Mouse (Mus musculus): ENCODE results near the gene Olfr715. TPM values are rescaled to one million over a fixed set of nuclear protein-coding genes. Genes with fewer than 3 reads are reported as not detected.
"Not testable (repeated sequence)": the region's sequence is repeated elsewhere in the genome, so short reads cannot be mapped to it uniquely, and the experiment has no call there.

Olfr715 gene
- not detected in 2 replicates for polyA plus RNA-seq (2012; rRNA removed)

DNA sequence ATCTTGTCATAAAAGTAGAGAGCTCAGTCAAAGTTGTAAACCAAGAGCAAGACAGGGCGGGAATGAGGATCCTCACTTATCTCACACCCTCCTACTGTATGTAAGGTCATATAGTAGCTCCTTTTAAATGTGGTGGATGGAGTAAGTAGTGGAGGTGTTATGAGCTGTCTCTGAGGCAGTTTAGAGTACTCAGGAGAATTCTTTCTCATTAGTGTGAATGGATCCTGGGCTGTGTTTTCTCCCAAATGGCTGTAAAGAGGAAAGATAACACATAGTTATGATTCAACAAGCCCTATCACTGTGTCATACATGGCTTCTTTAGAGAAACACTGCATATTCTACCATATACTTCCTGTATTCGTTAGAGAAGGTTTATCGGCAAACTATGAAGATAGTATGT is at the start of gene Olfr715:
Gene Olfr715 (minus strand): TSS at position 101 of the 400 bp plus-strand sequence.
- not testable (repeated sequence) for H3K4me3 ChIP-seq (ENCODE audit: extremely low read depth, insufficient read depth, insufficient read length); H3K27me3 ChIP-seq (ENCODE audit: control insufficient read depth, insufficient read depth, low read length); H3K4me1 ChIP-seq (ENCODE audit: control insufficient read depth, insufficient read depth, insufficient read length); H3K36me3 ChIP-seq (ENCODE audit: control insufficient read depth, insufficient read depth, low read length); DNase-seq (ENCODE audit: low read depth in 1 of 2, low spot score in 2 of 2); H3K27ac ChIP-seq (ENCODE audit: insufficient read depth, low read length)
- 86% methylated on average over 3 of the region's 3 CpGs for WGBS

DNA sequence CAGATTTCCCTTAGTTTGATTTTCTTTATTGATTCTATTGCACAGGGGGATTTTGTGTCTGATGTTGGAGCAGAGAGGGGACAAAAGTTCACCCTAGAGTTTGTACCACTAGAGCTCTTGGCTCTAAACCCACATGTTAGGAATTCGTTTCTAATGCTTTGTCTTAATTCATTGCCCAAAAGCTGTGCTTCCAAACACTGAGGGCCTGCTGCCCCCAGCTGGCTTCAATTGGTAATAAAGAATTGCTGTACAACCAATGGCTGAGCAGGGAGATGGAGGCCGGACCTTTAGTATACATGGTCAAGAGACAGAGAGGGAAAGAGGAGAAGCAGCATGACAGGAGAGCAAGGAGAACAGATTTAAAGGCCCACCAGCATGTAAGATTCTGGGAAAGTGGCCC is 49.5 kb upstream of the Olfr715 start:
- Histone ChIP-seq H3K36me3 (ENCODE audit: control insufficient read depth, insufficient read depth, low read length) (no peaks in the 10 kb centered on the region), H3K27ac (ENCODE audit: insufficient read depth, low read length) (no peak overlapping the region), H3K4me3 (ENCODE audit: extremely low read depth, insufficient read depth, insufficient read length) (no peak overlapping the region), H3K4me1 (ENCODE audit: control insufficient read depth, insufficient read depth, insufficient read length) (no peaks in the 10 kb centered on the region), H3K27me3 (ENCODE audit: control insufficient read depth, insufficient read depth, low read length) (no peaks in the 10 kb centered on the region)
- WGBS, result 36% methylated on average over 2 of the region's 2 CpGs
- DNase-seq (ENCODE audit: low read depth in 1 of 2, low spot score in 2 of 2), result no peak
- no peak for TF ChIP-seq CTCF (IDR thresholded peaks at IDR 0.05; ENCODE audit: extremely low read depth, insufficient read depth, insufficient read length, insufficient replicate concordance)
- TF ChIP-seq POLR2A (IDR thresholded peaks at IDR 0.05; ENCODE audit: low read depth, low read length), result no peak

DNA sequence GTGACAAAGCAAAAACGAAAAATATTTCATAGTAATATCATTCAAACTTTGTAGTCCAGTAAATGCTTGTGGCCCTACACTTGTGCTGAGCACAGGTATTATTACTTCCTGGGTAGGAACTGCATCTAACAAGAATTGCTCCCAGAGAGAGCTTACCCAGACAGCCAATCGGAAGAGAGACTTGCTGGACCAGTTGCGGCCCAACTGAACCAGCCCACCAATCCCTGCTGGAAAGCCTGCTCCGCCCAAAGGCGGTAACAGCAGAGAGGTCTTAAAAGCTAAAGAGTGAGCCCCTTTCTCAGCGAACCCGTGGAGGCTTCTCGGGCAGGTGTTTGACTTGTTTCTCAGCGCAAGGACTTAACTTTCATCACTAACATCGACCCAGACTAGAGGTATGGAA is 35.8 kb upstream of the Olfr715 start, which contains the start of gene Nlrp14:
Gene Nlrp14 (plus strand): TSS at position 301 of the 400 bp plus-strand sequence.
- no peak within 1 kb of the TSS for H3K27ac ChIP-seq (ENCODE audit: insufficient read depth, low read length)
- WGBS, result 82% methylated on average over 10 of the region's 10 CpGs
- no peak within 1 kb of the TSS for H3K4me3 ChIP-seq (ENCODE audit: extremely low read depth, insufficient read depth, insufficient read length)
- no peaks in the 10 kb centered on the region for H3K4me1 ChIP-seq (ENCODE audit: control insufficient read depth, insufficient read depth, insufficient read length)
- DNase-seq (ENCODE audit: low read depth in 1 of 2, low spot score in 2 of 2), result no peak
- no peak for TF ChIP-seq CTCF (IDR thresholded peaks at IDR 0.05; ENCODE audit: extremely low read depth, insufficient read depth, insufficient read length, insufficient replicate concordance)
- no peak for TF ChIP-seq POLR2A (IDR thresholded peaks at IDR 0.05; ENCODE audit: low read depth, low read length)
- H3K27me3 ChIP-seq (ENCODE audit: control insufficient read depth, insufficient read depth, low read length), result no peaks in the 10 kb centered on the region
- no peaks in the 10 kb centered on the region for H3K36me3 ChIP-seq (ENCODE audit: control insufficient read depth, insufficient read depth, low read length)

DNA sequence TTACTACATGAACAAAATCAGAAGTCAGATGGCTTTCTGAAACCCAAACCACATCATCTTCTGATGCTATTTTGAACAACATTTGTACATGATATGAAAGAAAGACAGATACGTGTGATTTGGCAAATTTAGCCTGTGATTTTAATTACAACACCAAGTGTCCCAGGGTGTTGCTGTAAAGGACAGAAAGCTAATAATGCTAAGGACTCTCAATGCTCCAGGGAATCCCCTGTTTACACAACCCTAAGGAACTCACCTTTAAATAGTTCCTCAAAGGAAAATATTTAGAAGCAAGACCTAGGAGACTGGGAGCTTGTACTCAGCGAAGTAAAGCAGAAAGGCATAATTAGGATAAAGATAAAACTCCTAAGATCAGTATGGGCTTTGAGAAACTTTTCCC is 7.1 kb upstream of the Olfr715 start, which contains the start of gene Olfr716:
Gene Olfr716 (plus strand): TSS at position 301 of the 400 bp plus-strand sequence.
- not testable (repeated sequence) for H3K27me3 ChIP-seq (ENCODE audit: control insufficient read depth, insufficient read depth, low read length); H3K36me3 ChIP-seq (ENCODE audit: control insufficient read depth, insufficient read depth, low read length); H3K4me1 ChIP-seq (ENCODE audit: control insufficient read depth, insufficient read depth, insufficient read length); DNase-seq (ENCODE audit: low read depth in 1 of 2, low spot score in 2 of 2); H3K27ac ChIP-seq (ENCODE audit: insufficient read depth, low read length); H3K4me3 ChIP-seq (ENCODE audit: extremely low read depth, insufficient read depth, insufficient read length)
- WGBS, result 77% methylated on average over 2 of the region's 2 CpGs

DNA sequence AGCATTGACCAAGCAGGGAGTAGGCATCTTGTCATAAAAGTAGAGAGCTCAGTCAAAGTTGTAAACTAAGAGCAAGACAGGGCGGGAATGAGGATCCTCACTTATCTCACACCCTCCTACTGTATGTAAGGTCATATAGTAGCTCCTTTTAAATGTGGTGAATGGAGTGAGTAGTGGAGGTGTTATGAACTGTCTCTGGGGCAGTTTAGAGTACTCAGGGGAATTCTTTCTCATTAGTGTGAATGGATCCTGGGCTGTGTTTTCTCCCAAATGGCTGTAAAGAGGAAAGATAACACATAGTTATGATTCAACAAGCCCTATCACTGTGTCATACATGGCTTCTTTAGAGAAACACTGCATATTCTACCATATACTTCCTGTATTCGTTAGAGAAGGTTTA is 20.6 kb downstream of the Olfr715 start, which contains the start of gene Olfr715b:
Gene Olfr715b (minus strand): TSS at position 101 of the 400 bp plus-strand sequence.
- H3K27me3 ChIP-seq (ENCODE audit: control insufficient read depth, insufficient read depth, low read length); H3K4me3 ChIP-seq (ENCODE audit: extremely low read depth, insufficient read depth, insufficient read length); H3K4me1 ChIP-seq (ENCODE audit: control insufficient read depth, insufficient read depth, insufficient read length); H3K27ac ChIP-seq (ENCODE audit: insufficient read depth, low read length); H3K36me3 ChIP-seq (ENCODE audit: control insufficient read depth, insufficient read depth, low read length); DNase-seq (ENCODE audit: low read depth in 1 of 2, low spot score in 2 of 2): not testable (repeated sequence)
- WGBS, result 83% methylated on average over 2 of the region's 2 CpGs

DNA sequence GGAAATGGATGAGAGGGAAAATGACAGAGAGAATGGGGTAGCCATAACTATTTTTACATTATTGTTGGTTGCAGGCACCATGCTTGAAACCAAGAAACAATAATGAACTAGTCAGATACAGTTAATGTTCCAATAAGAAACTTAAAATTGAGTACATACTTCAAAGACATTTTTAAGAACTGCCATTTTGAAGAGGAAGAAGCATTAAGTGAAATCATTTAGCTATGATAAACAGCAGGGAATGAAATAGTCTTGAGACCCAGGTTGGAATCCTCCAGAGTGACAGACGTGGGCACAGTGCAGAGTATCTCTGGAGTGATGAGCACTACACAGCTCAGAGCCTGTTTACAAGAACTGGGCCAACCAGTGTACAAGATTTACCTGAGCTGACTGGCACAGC is 38.0 kb downstream of the Olfr715 start, which contains the start of gene Olfr17:
Gene Olfr17 (plus strand): TSS at position 301 of the 400 bp plus-strand sequence.
- 53% methylated on average over 1 of the region's 1 CpGs for WGBS
- no peak for DNase-seq (ENCODE audit: low read depth in 1 of 2, low spot score in 2 of 2)
- Histone ChIP-seq H3K36me3 (ENCODE audit: control insufficient read depth, insufficient read depth, low read length) (no peaks in the 10 kb centered on the region), H3K27me3 (ENCODE audit: control insufficient read depth, insufficient read depth, low read length) (no peaks in the 10 kb centered on the region), H3K27ac (ENCODE audit: insufficient read depth, low read length) (no peak within 1 kb of the TSS), H3K4me3 (ENCODE audit: extremely low read depth, insufficient read depth, insufficient read length) (no peak within 1 kb of the TSS), H3K4me1 (ENCODE audit: control insufficient read depth, insufficient read depth, insufficient read length) (no peaks in the 10 kb centered on the region)
- TF ChIP-seq POLR2A (IDR thresholded peaks at IDR 0.05; ENCODE audit: low read depth, low read length) (no peak), CTCF (IDR thresholded peaks at IDR 0.05; ENCODE audit: extremely low read depth, insufficient read depth, insufficient read length, insufficient replicate concordance) (no peak)

Other genes starting within 250 kb of the Olfr715 start
- not detected in 2 replicates for gene Olfr706, start 242.9 kb downstream of the Olfr715 start, polyA plus RNA-seq (2012; rRNA removed)
- not detected in 2 replicates for gene Olfr707, start 229.8 kb downstream of the Olfr715 start, polyA plus RNA-seq (2012; rRNA removed)
- not detected in 2 replicates for gene Olfr1532-ps1, start 223.1 kb downstream of the Olfr715 start, polyA plus RNA-seq (2012; rRNA removed)
- not detected in 2 replicates for gene Olfr709-ps1, start 198.9 kb downstream of the Olfr715 start, polyA plus RNA-seq (2012; rRNA removed)
- gene Olfr710, start 182.8 kb downstream of the Olfr715 start, polyA plus RNA-seq (2012; rRNA removed), result not detected in 2 replicates
- not detected in 2 replicates for gene Olfr6, start 167.1 kb downstream of the Olfr715 start, polyA plus RNA-seq (2012; rRNA removed)
- gene Olfr711, start 155.6 kb downstream of the Olfr715 start, polyA plus RNA-seq (2012; rRNA removed), result not detected in 2 replicates
- not detected in 2 replicates for gene Olfr2, start 125.0 kb downstream of the Olfr715 start, polyA plus RNA-seq (2012; rRNA removed)
- gene Olfr713, start 99.9 kb downstream of the Olfr715 start, polyA plus RNA-seq (2012; rRNA removed), result not detected in 2 replicates
- gene Olfr714, start 60.1 kb downstream of the Olfr715 start, polyA plus RNA-seq (2012; rRNA removed), result not detected in 2 replicates
- gene Olfr17, start 37.9 kb downstream of the Olfr715 start, polyA plus RNA-seq (2012; rRNA removed), result not detected in 2 replicates
- not detected in 2 replicates for gene Olfr715b, start 20.7 kb downstream of the Olfr715 start, polyA plus RNA-seq (2012; rRNA removed)
- not detected in 2 replicates for gene Olfr716, start 7.2 kb upstream of the Olfr715 start, polyA plus RNA-seq (2012; rRNA removed)
- gene Nlrp14, start 35.9 kb upstream of the Olfr715 start, polyA plus RNA-seq (2012; rRNA removed), result not detected in 2 replicates
- gene Rbmxl2, start 78.4 kb upstream of the Olfr715 start, polyA plus RNA-seq (2012; rRNA removed), result not detected in 2 replicates
- 0.04 and 0.05 TPM in 2 replicates for gene Syt9, start 239.6 kb upstream of the Olfr715 start, polyA plus RNA-seq (2012; rRNA removed)